ENCODE assay signal across 8 mouse cellular contexts in genomic region chr4:134494161-134494560, GRCm38 (mm10). TPM values are rescaled to one million over a fixed set of nuclear protein-coding genes. Genes with fewer than 3 reads are reported as not detected.
DNase-seq lines count a peak whose midpoint lies in the region; ATAC-seq and TF ChIP-seq lines count a peak whose summit lies in the region.
"Not testable (repeated sequence)": the region's sequence is repeated elsewhere in the genome, so short reads cannot be mapped to it uniquely, and the experiment has no call there.
"Had no signal": no experiment of that assay in that cellular context is flagged by ENCODE, and none has a peak within 500 bp of the region (broad histone marks: within the 10 kb centered on the region; RNA-seq: fewer than 3 reads in every experiment).

No protein-coding gene starts in this region.

- not testable (repeated sequence) for TF ChIP-seq CTCF in bone marrow, adult 2 months (IDR thresholded peaks at IDR 0.05; ENCODE audit: control insufficient read depth, insufficient read depth, low read length); lung, postnatal 0 days (IDR thresholded peaks at IDR 0.05); spleen, adult 2 months (IDR thresholded peaks at IDR 0.05; ENCODE audit: extremely low read depth, insufficient read depth, insufficient read length, insufficient replicate concordance)

- H3K4me3 ChIP-seq in bone marrow, adult 2 months (replicated peaks; ENCODE audit: control insufficient read depth, low read depth, low read length); heart, embryonic 12.5 days; liver, embryonic 11.5 days (ENCODE audit: low read depth, low read length); liver, embryonic 15.5 days (replicated peaks); lung, postnatal 0 days (ENCODE audit: low read depth, low read length); midbrain, embryonic 15.5 days; spleen, adult 2 months (ENCODE audit: extremely low read depth, insufficient read depth, insufficient read length): not testable (repeated sequence)

- H3K9ac ChIP-seq in heart, embryonic 12.5 days; liver, embryonic 11.5 days (ENCODE audit: low read depth, low read length); liver, embryonic 15.5 days; lung, postnatal 0 days (replicated peaks; ENCODE audit: low read depth); midbrain, embryonic 15.5 days: not testable (repeated sequence)

- not testable (repeated sequence) for H3K27me3 ChIP-seq in heart, embryonic 12.5 days (replicated peaks); liver, embryonic 11.5 days (replicated peaks; ENCODE audit: control insufficient read depth, insufficient read depth, low read length); lung, postnatal 0 days (replicated peaks; ENCODE audit: insufficient read depth, low read length); midbrain, embryonic 15.5 days (replicated peaks); spleen, adult 2 months (ENCODE audit: control insufficient read depth, insufficient read depth, low read length)
- peaks cover 11% of the 10 kb centered on the region; the same call in 1 of the 2 replicates for H3K27me3 ChIP-seq in liver, embryonic 15.5 days

- H3K9me3 ChIP-seq in heart, embryonic 12.5 days (replicated peaks); liver, embryonic 11.5 days (ENCODE audit: control insufficient read depth, low read length); liver, embryonic 15.5 days (replicated peaks); lung, postnatal 0 days (ENCODE audit: low read length); midbrain, embryonic 15.5 days: not testable (repeated sequence)

- TF ChIP-seq POLR2A in bone marrow, adult 2 months (IDR thresholded peaks at IDR 0.05; ENCODE audit: borderline replicate concordance, control insufficient read depth, low read depth, low read length); spleen, adult 2 months (IDR thresholded peaks at IDR 0.05; ENCODE audit: low read depth, low read length): not testable (repeated sequence)

- not testable (repeated sequence) for H3K4me2 ChIP-seq in heart, embryonic 12.5 days; liver, embryonic 11.5 days; liver, embryonic 15.5 days; lung, postnatal 0 days (replicated peaks; ENCODE audit: low read depth, low read length); midbrain, embryonic 15.5 days

- DNase-seq in liver, embryonic 11.5 days (ENCODE audit: low spot score); lung, postnatal 0 days (ENCODE audit: low spot score); spleen, adult 2 months (ENCODE audit: low read depth in 1 of 2, low spot score in 2 of 2): not testable (repeated sequence)

- ATAC-seq in heart, embryonic 12.5 days (ENCODE audit: insufficient number of reproducible peaks, low FRiP score); liver, embryonic 11.5 days (replicated peaks; ENCODE audit: low FRiP score); liver, embryonic 15.5 days (ENCODE audit: insufficient read depth); lung, postnatal 0 days; midbrain, embryonic 15.5 days (replicated peaks): not testable (repeated sequence)

- not testable (repeated sequence) for H3K4me1 ChIP-seq in bone marrow, adult 2 months (ENCODE audit: control insufficient read depth, insufficient read depth, low read length)
- peaks cover 49% of the 10 kb centered on the region for H3K4me1 ChIP-seq in heart, embryonic 12.5 days (replicated peaks)
- H3K4me1 ChIP-seq in liver, embryonic 11.5 days (replicated peaks; ENCODE audit: control insufficient read depth, insufficient read depth, low read length) = peaks cover 42% of the 10 kb centered on the region
- peaks cover 63% of the 10 kb centered on the region for H3K4me1 ChIP-seq in liver, embryonic 15.5 days (replicated peaks)
- peaks cover 17% of the 10 kb centered on the region; the same call in 1 of the 2 replicates for H3K4me1 ChIP-seq in lung, postnatal 0 days (ENCODE audit: insufficient read depth, low read depth, low read length)
- peaks cover 33% of the 10 kb centered on the region for H3K4me1 ChIP-seq in midbrain, embryonic 15.5 days
- H3K4me1 ChIP-seq in spleen, adult 2 months (ENCODE audit: control insufficient read depth, insufficient read depth, insufficient read length) = peaks cover 17% of the 10 kb centered on the region; the same call in 1 of the 2 replicates

- TF ChIP-seq EP300 in lung, postnatal 0 days (IDR thresholded peaks at IDR 0.05) = not testable (repeated sequence)

- H3K27ac ChIP-seq in bone marrow, adult 2 months (ENCODE audit: control insufficient read depth, insufficient read depth, low read depth, low read length, poor library complexity) = peak overlapping the region; percentile 85
- H3K27ac ChIP-seq in heart, embryonic 12.5 days (ENCODE audit: poor library complexity, severe bottlenecking) = 0 out of 2 replicates have a peak overlapping the region, but pooled peaks have one; percentile 6
- H3K27ac ChIP-seq in liver, embryonic 11.5 days (ENCODE audit: low read depth, low read length) = 0 out of 2 replicates have a peak overlapping the region, but pooled peaks have one; percentile 55
- H3K27ac ChIP-seq in liver, embryonic 15.5 days (replicated peaks) = peak overlapping the region; percentile 64
- H3K27ac ChIP-seq in lung, postnatal 0 days (ENCODE audit: low read length) = peak overlapping the region; percentile 85; the same call in 1 of the 2 replicates
- H3K27ac ChIP-seq in midbrain, embryonic 15.5 days = 0 out of 2 replicates have a peak overlapping the region, but pooled peaks have one; percentile 56
- H3K27ac ChIP-seq in spleen, adult 2 months (ENCODE audit: insufficient read depth, low read length) = peak overlapping the region; percentile 84

- WGBS in bone marrow, adult 2 months = 76% methylated on average over 6 of the region's 6 CpGs
- WGBS in heart, embryonic 12.5 days = 89% methylated on average over 6 of the region's 6 CpGs
- WGBS in liver, embryonic 11.5 days = 83% methylated on average over 6 of the region's 6 CpGs
- 63% methylated on average over 6 of the region's 6 CpGs for WGBS in liver, embryonic 15.5 days (ENCODE audit: insufficient replicate concordance)
- 94% methylated on average over 6 of the region's 6 CpGs for WGBS in lung, postnatal 0 days
- 92% methylated on average over 6 of the region's 6 CpGs for WGBS in midbrain, embryonic 15.5 days
- 88% methylated on average over 6 of the region's 6 CpGs for WGBS in spleen, adult 2 months

- not testable (repeated sequence) for H3K36me3 ChIP-seq in heart, embryonic 12.5 days; liver, embryonic 11.5 days (ENCODE audit: control insufficient read depth, insufficient read depth, low read length); liver, embryonic 15.5 days (replicated peaks); lung, postnatal 0 days (ENCODE audit: insufficient read depth, low read length); midbrain, embryonic 15.5 days (replicated peaks); spleen, adult 2 months (ENCODE audit: control insufficient read depth, insufficient read depth, low read length)

RNA-seq across cellular contexts. Expression of gene Paqr7, which starts 2.3 kb away (rescaled TPM):
- 10.2 and 10.8 TPM in 2 replicates for polyA plus RNA-seq in bone marrow, adult 2 months (2011; ENCODE audit: insufficient read depth, insufficient read length, low replicate concordance, missing spikeins)
- polyA plus RNA-seq in heart, embryonic 12.5 days (2016; fragmentation: Nextera tagmentation; extraction: Ambion mirVana) = 12.3 and 12.9 TPM in 2 replicates
- 2.5 and 3.0 TPM in 2 replicates for polyA plus RNA-seq in liver, embryonic 11.5 days (2014; fragmentation: Nextera tagmentation; extraction: Ambion mirVana)
- polyA plus RNA-seq in liver, embryonic 15.5 days (2015; fragmentation: Nextera tagmentation; extraction: Ambion mirVana) = 7.8 and 8.4 TPM in 2 replicates
- polyA plus RNA-seq in lung, postnatal 0 days (2015; fragmentation: Nextera tagmentation; extraction: Ambion mirVana) = 27.5 and 33.0 TPM in 2 replicates
- 22.6 and 24.7 TPM in 2 replicates for polyA plus RNA-seq in midbrain, embryonic 15.5 days (2015; fragmentation: Nextera tagmentation; extraction: Ambion mirVana)
- 29.4 and 36.2 TPM in 2 replicates for polyA plus RNA-seq in spleen, adult 2 months (2012; rRNA removed)
- polyA plus RNA-seq: erythroblast, embryonic 14.5 days had no signal

RNA-seq across cellular contexts. Expression of gene Aunip, which starts 16.6 kb away (rescaled TPM):
- polyA plus RNA-seq in bone marrow, adult 2 months (2011; ENCODE audit: insufficient read depth, insufficient read length, low replicate concordance, missing spikeins) = 9.5 and 13.9 TPM in 2 replicates
- polyA plus RNA-seq in heart, embryonic 12.5 days (2016; fragmentation: Nextera tagmentation; extraction: Ambion mirVana) = 11.4 and 12.0 TPM in 2 replicates
- 15.9 and 18.5 TPM in 2 replicates for polyA plus RNA-seq in liver, embryonic 11.5 days (2014; fragmentation: Nextera tagmentation; extraction: Ambion mirVana)
- 14.0 and 18.9 TPM in 2 replicates for polyA plus RNA-seq in liver, embryonic 15.5 days (2015; fragmentation: Nextera tagmentation; extraction: Ambion mirVana)
- polyA plus RNA-seq in lung, postnatal 0 days (2015; fragmentation: Nextera tagmentation; extraction: Ambion mirVana) = 0.84 and 1.6 TPM in 2 replicates
- polyA plus RNA-seq in midbrain, embryonic 15.5 days (2015; fragmentation: Nextera tagmentation; extraction: Ambion mirVana) = 1.3 and 1.9 TPM in 2 replicates
- 0.39 and 0.80 TPM in 2 replicates for polyA plus RNA-seq in spleen, adult 2 months (2012; rRNA removed)

RNA-seq across cellular contexts. Expression of gene Stmn1, which starts 26.0 kb away (rescaled TPM):
- polyA plus RNA-seq in bone marrow, adult 2 months (2011; ENCODE audit: insufficient read depth, insufficient read length, low replicate concordance, missing spikeins) = 297 and 423 TPM in 2 replicates
- 924 and 950 TPM in 2 replicates for polyA plus RNA-seq in heart, embryonic 12.5 days (2016; fragmentation: Nextera tagmentation; extraction: Ambion mirVana)
- polyA plus RNA-seq in liver, embryonic 11.5 days (2014; fragmentation: Nextera tagmentation; extraction: Ambion mirVana) = 896 and 908 TPM in 2 replicates
- polyA plus RNA-seq in liver, embryonic 15.5 days (2015; fragmentation: Nextera tagmentation; extraction: Ambion mirVana) = 398 and 432 TPM in 2 replicates
- 260 and 357 TPM in 2 replicates for polyA plus RNA-seq in lung, postnatal 0 days (2015; fragmentation: Nextera tagmentation; extraction: Ambion mirVana)
- 7,501 and 7,674 TPM in 2 replicates for polyA plus RNA-seq in midbrain, embryonic 15.5 days (2015; fragmentation: Nextera tagmentation; extraction: Ambion mirVana)
- polyA plus RNA-seq in spleen, adult 2 months (2012; rRNA removed) = 13.8 and 17.1 TPM in 2 replicates

RNA-seq across cellular contexts. Expression of gene Mtfr1l, which starts 41.0 kb away (rescaled TPM):
- 35.3 and 57.2 TPM in 2 replicates for polyA plus RNA-seq in bone marrow, adult 2 months (2011; ENCODE audit: insufficient read depth, insufficient read length, low replicate concordance, missing spikeins)
- polyA plus RNA-seq in heart, embryonic 12.5 days (2016; fragmentation: Nextera tagmentation; extraction: Ambion mirVana) = 151 and 156 TPM in 2 replicates
- 107 and 114 TPM in 2 replicates for polyA plus RNA-seq in liver, embryonic 11.5 days (2014; fragmentation: Nextera tagmentation; extraction: Ambion mirVana)
- 39.6 and 40.3 TPM in 2 replicates for polyA plus RNA-seq in liver, embryonic 15.5 days (2015; fragmentation: Nextera tagmentation; extraction: Ambion mirVana)
- 169 and 188 TPM in 2 replicates for polyA plus RNA-seq in lung, postnatal 0 days (2015; fragmentation: Nextera tagmentation; extraction: Ambion mirVana)
- polyA plus RNA-seq in midbrain, embryonic 15.5 days (2015; fragmentation: Nextera tagmentation; extraction: Ambion mirVana) = 164 and 173 TPM in 2 replicates
- polyA plus RNA-seq in spleen, adult 2 months (2012; rRNA removed) = 37.4 and 55.2 TPM in 2 replicates

RNA-seq across cellular contexts. Expression of gene Selenon, which starts 57.8 kb away (rescaled TPM):
- polyA plus RNA-seq in bone marrow, adult 2 months (2011; ENCODE audit: insufficient read depth, insufficient read length, low replicate concordance, missing spikeins) = 7.1 and 8.4 TPM in 2 replicates
- 31.7 and 31.9 TPM in 2 replicates for polyA plus RNA-seq in heart, embryonic 12.5 days (2016; fragmentation: Nextera tagmentation; extraction: Ambion mirVana)
- 12.4 and 13.1 TPM in 2 replicates for polyA plus RNA-seq in liver, embryonic 11.5 days (2014; fragmentation: Nextera tagmentation; extraction: Ambion mirVana)
- polyA plus RNA-seq in liver, embryonic 15.5 days (2015; fragmentation: Nextera tagmentation; extraction: Ambion mirVana) = 4.1 and 6.6 TPM in 2 replicates
- polyA plus RNA-seq in lung, postnatal 0 days (2015; fragmentation: Nextera tagmentation; extraction: Ambion mirVana) = 13.6 and 17.7 TPM in 2 replicates
- polyA plus RNA-seq in midbrain, embryonic 15.5 days (2015; fragmentation: Nextera tagmentation; extraction: Ambion mirVana) = 28.3 and 35.6 TPM in 2 replicates
- polyA plus RNA-seq in spleen, adult 2 months (2012; rRNA removed) = 8.0 and 8.3 TPM in 2 replicates

Comparison
In these comparisons a context has a peak if more than half of its experiments do, and no peak if none do; other contexts are left out.
1. H3K27ac ChIP-seq: peak in every context shown above with its lines; median percentile 85 in bone marrow, adult 2 months; 85 in lung, postnatal 0 days; 84 in spleen, adult 2 months; 64 in liver, embryonic 15.5 days; 56 in midbrain, embryonic 15.5 days; 55 in liver, embryonic 11.5 days; 6 in heart, embryonic 12.5 days.
2. RNA of gene Stmn1, which starts 26.0 kb away (polyA plus RNA-seq): 7,501 to 7,674 TPM in midbrain, embryonic 15.5 days, 924 to 950 TPM in heart, embryonic 12.5 days, 896 to 908 TPM in liver, embryonic 11.5 days, 398 to 432 TPM in liver, embryonic 15.5 days, 297 to 423 TPM in bone marrow, adult 2 months and 260 to 357 TPM in lung, postnatal 0 days; 13.8 to 17.1 TPM in spleen, adult 2 months; every median in the first group is over 10 times any median in the second.